Mouse (Mus musculus): ENCODE measurements around the gene Cabp1. TPM values are rescaled to one million over a fixed set of nuclear protein-coding genes. Genes with fewer than 3 reads are reported as not detected.

Cabp1 gene
- polyA plus RNA-seq, 1 experiment from 2014 or later: 2.0 TPM

GRCm38 (mm10) chr5:115147388-115147787 is 46.8 kb downstream of the Cabp1 start:
- Histone ChIP-seq H3K4me3 (ENCODE audit: low read length) (no peak overlapping the region), H3K36me3 (ENCODE audit: control insufficient read depth, insufficient read depth, low read length) (peaks cover 74% of the 10 kb centered on the region), H3K4me1 (ENCODE audit: control insufficient read depth, insufficient read depth, low read length) (peaks cover 10% of the 10 kb centered on the region), H3K27ac (ENCODE audit: low read depth, low read length) (no peak overlapping the region), H3K27me3 (ENCODE audit: control insufficient read depth, insufficient read depth, low read length) (no peaks in the 10 kb centered on the region), H3K9me3 (ENCODE audit: control insufficient read depth, low read length) (no peaks in the 10 kb centered on the region; the same call in 1 of the 2 replicates), H3K9ac (ENCODE audit: low read depth, low read length) (no peak overlapping the region), H3K4me2 (replicated peaks; ENCODE audit: low read depth, low read length) (no peak overlapping the region)
- 62% methylated on average over 3 of the region's 3 CpGs for WGBS
- no peak for ATAC-seq (ENCODE audit: low FRiP score, low TSS enrichment)

DNA sequence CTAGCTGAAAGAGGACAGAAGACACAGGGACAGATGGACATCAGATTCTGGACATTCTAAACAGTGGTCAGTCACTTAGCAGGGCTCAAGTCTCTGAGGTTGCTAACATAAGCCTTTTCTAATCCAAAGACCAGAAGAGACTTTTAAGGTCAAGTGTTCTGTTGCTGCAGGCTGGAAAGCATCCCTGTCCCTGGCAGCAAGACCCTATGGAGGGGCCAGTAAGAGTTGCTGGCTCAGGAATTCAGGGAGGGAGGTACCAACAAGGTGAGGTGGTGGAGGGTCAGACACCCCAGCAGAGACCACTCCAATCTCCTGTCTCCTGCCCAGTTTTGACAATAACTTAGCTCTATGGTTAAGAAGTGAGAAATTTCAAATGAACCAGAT is 47.4 kb downstream of the Cabp1 start:
- H3K4me2 ChIP-seq (replicated peaks; ENCODE audit: low read depth, low read length): no peak overlapping the region
- no peak for ATAC-seq (ENCODE audit: low FRiP score, low TSS enrichment)
- no peak overlapping the region for H3K9ac ChIP-seq (ENCODE audit: low read depth, low read length)
- no peak overlapping the region for H3K27ac ChIP-seq (ENCODE audit: low read depth, low read length)
- no peaks in the 10 kb centered on the region for H3K27me3 ChIP-seq (ENCODE audit: control insufficient read depth, insufficient read depth, low read length)
- no peak overlapping the region for H3K4me3 ChIP-seq (ENCODE audit: low read length)
- H3K36me3 ChIP-seq (ENCODE audit: control insufficient read depth, insufficient read depth, low read length): peaks cover 74% of the 10 kb centered on the region
- peaks cover 4% of the 10 kb centered on the region; the same call in 1 of the 2 replicates for H3K4me1 ChIP-seq (ENCODE audit: control insufficient read depth, insufficient read depth, low read length)
- H3K9me3 ChIP-seq (ENCODE audit: control insufficient read depth, low read length): no peaks in the 10 kb centered on the region; the same call in 1 of the 2 replicates

DNA sequence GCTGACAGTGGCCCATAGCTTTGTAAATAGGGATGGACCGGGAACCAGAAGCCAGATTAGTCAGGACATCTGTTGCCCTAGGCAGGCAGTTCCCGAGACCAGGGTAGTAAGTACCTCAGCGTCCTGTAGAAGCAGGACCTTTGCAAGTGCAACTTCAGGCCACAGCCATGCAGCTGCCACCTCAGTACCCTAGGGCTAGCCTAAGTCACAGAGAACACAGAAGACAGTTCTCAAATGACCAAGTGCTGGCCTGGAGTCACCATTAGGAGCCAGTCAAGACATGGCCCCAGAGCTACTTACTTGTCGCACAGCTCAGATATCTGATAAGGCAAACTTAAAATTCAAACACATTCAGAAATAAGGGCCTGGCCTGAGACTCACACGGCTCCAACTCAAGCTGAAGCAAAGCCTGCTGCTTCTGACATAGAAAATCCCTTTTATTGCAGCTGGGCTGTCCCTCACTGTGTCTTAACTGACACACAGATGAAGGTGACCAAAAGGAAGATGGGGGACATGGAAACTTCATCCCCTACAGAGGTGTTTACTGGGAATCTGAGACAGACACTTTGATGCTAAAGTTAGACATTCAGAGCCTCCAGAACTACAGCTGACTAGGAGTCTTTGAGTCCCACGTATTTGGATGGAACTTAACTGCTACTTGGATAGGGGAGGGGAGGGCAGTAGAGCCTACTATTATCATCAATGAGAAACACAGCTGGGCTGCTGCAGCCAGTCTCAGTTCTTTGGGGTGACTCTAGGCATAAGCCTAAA is 48.0 kb downstream of the Cabp1 start:
- Histone ChIP-seq H3K9me3 (ENCODE audit: control insufficient read depth, low read length) (no peaks in the 10 kb centered on the region; the same call in 1 of the 2 replicates), H3K36me3 (ENCODE audit: control insufficient read depth, insufficient read depth, low read length) (peaks cover 74% of the 10 kb centered on the region), H3K4me2 (replicated peaks; ENCODE audit: low read depth, low read length) (no peak overlapping the region), H3K4me3 (ENCODE audit: low read length) (no peak overlapping the region), H3K9ac (ENCODE audit: low read depth, low read length) (no peak overlapping the region), H3K4me1 (ENCODE audit: control insufficient read depth, insufficient read depth, low read length) (peaks cover 4% of the 10 kb centered on the region; the same call in 1 of the 2 replicates), H3K27me3 (ENCODE audit: control insufficient read depth, insufficient read depth, low read length) (no peaks in the 10 kb centered on the region), H3K27ac (ENCODE audit: low read depth, low read length) (no peak overlapping the region)
- no peak for ATAC-seq (ENCODE audit: low FRiP score, low TSS enrichment)
- WGBS: 64% methylated on average over 6 of the region's 6 CpGs

DNA sequence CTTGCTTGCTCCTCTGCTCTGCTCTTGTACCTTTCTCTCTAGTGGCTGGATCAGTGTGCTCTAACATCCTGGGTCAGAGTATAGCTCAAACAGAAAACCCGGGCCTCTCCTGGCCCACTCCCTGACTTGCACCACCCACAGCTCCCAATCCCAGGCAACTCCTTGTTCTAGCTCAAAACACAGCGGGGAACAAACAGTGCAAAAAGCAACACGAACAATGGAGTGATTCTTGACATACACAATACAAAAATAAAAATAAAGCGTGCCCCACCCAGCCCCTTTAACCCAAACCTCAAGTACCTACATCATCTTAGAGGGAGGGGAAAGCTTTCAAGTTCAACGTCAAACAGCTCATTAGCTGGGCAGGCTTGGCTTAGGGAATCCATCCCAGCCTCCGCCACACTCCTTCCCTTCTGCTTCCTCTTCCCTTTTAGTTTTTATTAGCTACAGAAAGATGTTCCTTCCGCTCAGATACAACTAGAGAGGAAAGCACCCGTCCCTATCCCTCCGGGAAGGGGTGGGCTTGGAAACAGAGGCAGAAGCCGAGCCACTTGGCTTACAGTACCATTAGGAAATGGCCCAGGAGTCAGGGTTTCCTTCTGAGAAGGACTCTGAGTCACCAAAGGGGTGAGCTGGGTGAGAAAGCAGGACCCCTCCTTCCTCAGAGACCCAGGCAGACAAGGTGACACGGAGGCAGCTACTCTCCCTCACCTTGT is 48.8 kb downstream of the Cabp1 start:
- H3K27me3 ChIP-seq (ENCODE audit: control insufficient read depth, insufficient read depth, low read length): no peaks in the 10 kb centered on the region
- H3K4me1 ChIP-seq (ENCODE audit: control insufficient read depth, insufficient read depth, low read length): no peaks in the 10 kb centered on the region; the same call in 1 of the 2 replicates
- H3K9me3 ChIP-seq (ENCODE audit: control insufficient read depth, low read length): no peaks in the 10 kb centered on the region; the same call in 1 of the 2 replicates
- WGBS: 72% methylated on average over 11 of the region's 11 CpGs
- H3K4me3 ChIP-seq (ENCODE audit: low read length): no peak overlapping the region
- no peak overlapping the region for H3K27ac ChIP-seq (ENCODE audit: low read depth, low read length)
- H3K9ac ChIP-seq (ENCODE audit: low read depth, low read length): no peak overlapping the region
- peaks cover 66% of the 10 kb centered on the region for H3K36me3 ChIP-seq (ENCODE audit: control insufficient read depth, insufficient read depth, low read length)
- no peak overlapping the region for H3K4me2 ChIP-seq (replicated peaks; ENCODE audit: low read depth, low read length)
- ATAC-seq (ENCODE audit: low FRiP score, low TSS enrichment): no peak

DNA sequence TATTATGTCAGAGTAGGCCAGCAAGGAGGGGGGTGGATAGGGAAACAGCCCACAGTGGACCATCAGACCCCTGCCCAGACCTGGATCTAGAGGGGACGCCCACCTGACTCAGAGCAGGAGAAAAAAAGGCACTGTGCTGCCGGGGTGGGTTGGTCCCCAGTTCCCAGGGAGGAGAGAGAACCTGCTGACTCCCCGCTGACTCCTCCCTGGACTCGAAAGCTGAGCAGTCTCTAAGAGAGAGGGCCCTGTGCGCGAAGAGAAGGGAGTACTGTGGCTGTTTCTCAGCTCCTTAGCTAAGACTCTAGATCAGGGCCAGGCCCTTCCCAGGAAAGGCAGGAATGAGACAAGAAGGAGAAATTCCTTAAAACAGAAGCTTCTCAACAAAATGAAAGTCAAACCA is 49.7 kb downstream of the Cabp1 start:
- H3K27me3 ChIP-seq (ENCODE audit: control insufficient read depth, insufficient read depth, low read length): no peaks in the 10 kb centered on the region
- ATAC-seq (ENCODE audit: low FRiP score, low TSS enrichment): no peak
- H3K4me1 ChIP-seq (ENCODE audit: control insufficient read depth, insufficient read depth, low read length): no peaks in the 10 kb centered on the region
- H3K4me3 ChIP-seq (ENCODE audit: low read length): no peak overlapping the region
- no peak overlapping the region for H3K9ac ChIP-seq (ENCODE audit: low read depth, low read length)
- H3K4me2 ChIP-seq (replicated peaks; ENCODE audit: low read depth, low read length): no peak overlapping the region
- 70% methylated on average over 6 of the region's 6 CpGs for WGBS
- peak overlapping the region; percentile 17; the same call in 1 of the 2 replicates for H3K27ac ChIP-seq (ENCODE audit: low read depth, low read length)
- H3K36me3 ChIP-seq (ENCODE audit: control insufficient read depth, insufficient read depth, low read length): peaks cover 57% of the 10 kb centered on the region
- no peaks in the 10 kb centered on the region; the same call in 1 of the 2 replicates for H3K9me3 ChIP-seq (ENCODE audit: control insufficient read depth, low read length)

DNA sequence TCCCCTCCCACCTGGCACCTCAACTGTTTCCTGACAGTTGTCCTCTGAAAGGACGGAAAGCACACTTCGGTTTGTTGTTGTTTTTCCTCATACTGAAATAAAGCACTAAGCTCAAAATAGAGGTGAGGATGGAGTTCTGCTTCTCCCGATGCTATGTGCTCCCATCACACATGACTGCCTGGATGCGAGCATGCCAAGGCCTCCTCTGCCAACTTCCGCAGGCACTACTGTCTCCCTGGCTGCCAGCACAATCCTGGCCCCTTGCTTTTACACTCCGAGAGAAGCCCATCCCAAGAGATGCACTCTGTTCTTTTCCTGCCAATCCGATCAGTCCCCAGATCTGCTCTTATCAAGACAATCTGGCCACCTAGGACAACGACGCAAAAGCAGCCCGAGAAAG is 50.6 kb downstream of the Cabp1 start:
- Histone ChIP-seq H3K9me3 (ENCODE audit: control insufficient read depth, low read length) (no peaks in the 10 kb centered on the region), H3K4me2 (replicated peaks; ENCODE audit: low read depth, low read length) (no peak overlapping the region), H3K36me3 (ENCODE audit: control insufficient read depth, insufficient read depth, low read length) (peaks cover 48% of the 10 kb centered on the region), H3K9ac (ENCODE audit: low read depth, low read length) (no peak overlapping the region), H3K27me3 (ENCODE audit: control insufficient read depth, insufficient read depth, low read length) (no peaks in the 10 kb centered on the region), H3K4me1 (ENCODE audit: control insufficient read depth, insufficient read depth, low read length) (no peaks in the 10 kb centered on the region), H3K4me3 (ENCODE audit: low read length) (no peak overlapping the region), H3K27ac (ENCODE audit: low read depth, low read length) (no peak overlapping the region)
- 79% methylated on average over 10 of the region's 10 CpGs for WGBS
- ATAC-seq (ENCODE audit: low FRiP score, low TSS enrichment): no peak

GRCm38 (mm10) chr5:115142166-115142697 is 51.9 kb downstream of the Cabp1 start:
- Histone ChIP-seq H3K4me2 (replicated peaks; ENCODE audit: low read depth, low read length) (no peak overlapping the region), H3K9me3 (ENCODE audit: control insufficient read depth, low read length) (no peaks in the 10 kb centered on the region), H3K36me3 (ENCODE audit: control insufficient read depth, insufficient read depth, low read length) (peaks cover 35% of the 10 kb centered on the region), H3K27me3 (ENCODE audit: control insufficient read depth, insufficient read depth, low read length) (no peaks in the 10 kb centered on the region), H3K27ac (ENCODE audit: low read depth, low read length) (no peak overlapping the region), H3K9ac (ENCODE audit: low read depth, low read length) (no peak overlapping the region), H3K4me1 (ENCODE audit: control insufficient read depth, insufficient read depth, low read length) (no peaks in the 10 kb centered on the region), H3K4me3 (ENCODE audit: low read length) (no peak overlapping the region)
- WGBS: 86% methylated on average over 9 of the region's 9 CpGs
- no peak for ATAC-seq (ENCODE audit: low FRiP score, low TSS enrichment)

GRCm38 (mm10) chr5:115140726-115141125 is 53.5 kb downstream of the Cabp1 start:
- Histone ChIP-seq H3K4me1 (ENCODE audit: control insufficient read depth, insufficient read depth, low read length) (no peaks in the 10 kb centered on the region), H3K9ac (ENCODE audit: low read depth, low read length) (no peak overlapping the region), H3K27me3 (ENCODE audit: control insufficient read depth, insufficient read depth, low read length) (no peaks in the 10 kb centered on the region), H3K4me3 (ENCODE audit: low read length) (no peak overlapping the region), H3K27ac (ENCODE audit: low read depth, low read length) (no peak overlapping the region), H3K36me3 (ENCODE audit: control insufficient read depth, insufficient read depth, low read length) (peaks cover 20% of the 10 kb centered on the region), H3K9me3 (ENCODE audit: control insufficient read depth, low read length) (no peaks in the 10 kb centered on the region), H3K4me2 (replicated peaks; ENCODE audit: low read depth, low read length) (no peak overlapping the region)
- no peak for ATAC-seq (ENCODE audit: low FRiP score, low TSS enrichment)
- 60% methylated on average over 3 of the region's 3 CpGs for WGBS

DNA sequence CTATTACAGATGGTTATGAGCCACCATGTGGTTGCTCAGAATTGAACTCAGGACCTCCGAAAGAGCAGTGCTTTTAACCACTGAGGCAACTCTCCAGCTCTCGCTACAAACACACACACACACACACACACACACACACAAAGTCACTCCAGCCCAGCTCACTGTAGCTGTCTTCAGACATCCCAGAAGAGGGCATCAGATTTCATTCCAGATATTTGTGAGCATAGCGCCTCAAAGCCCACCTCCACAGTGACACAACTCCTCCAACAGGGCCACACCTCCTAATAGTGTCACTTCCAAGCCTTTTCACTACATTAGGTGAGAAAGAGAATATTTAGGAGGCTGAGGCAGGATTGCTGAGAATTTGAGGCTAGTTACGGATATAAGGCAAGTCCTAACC is 55.1 kb downstream of the Cabp1 start:
- H3K36me3 ChIP-seq (ENCODE audit: control insufficient read depth, insufficient read depth, low read length): peaks cover 6% of the 10 kb centered on the region; the same call in 1 of the 2 replicates
- no peak overlapping the region for H3K4me3 ChIP-seq (ENCODE audit: low read length)
- H3K4me2 ChIP-seq (replicated peaks; ENCODE audit: low read depth, low read length): no peak overlapping the region
- no peak for ATAC-seq (ENCODE audit: low FRiP score, low TSS enrichment)
- H3K4me1 ChIP-seq (ENCODE audit: control insufficient read depth, insufficient read depth, low read length): no peaks in the 10 kb centered on the region
- 54% methylated on average over 4 of the region's 4 CpGs for WGBS
- H3K9me3 ChIP-seq (ENCODE audit: control insufficient read depth, low read length): no peaks in the 10 kb centered on the region
- H3K9ac ChIP-seq (ENCODE audit: low read depth, low read length): no peak overlapping the region
- H3K27me3 ChIP-seq (ENCODE audit: control insufficient read depth, insufficient read depth, low read length): no peaks in the 10 kb centered on the region
- no peak overlapping the region for H3K27ac ChIP-seq (ENCODE audit: low read depth, low read length)
